Mouse (Mus musculus): ENCODE results near the gene Tcte2.

The Tcte2 gene

DNA sequence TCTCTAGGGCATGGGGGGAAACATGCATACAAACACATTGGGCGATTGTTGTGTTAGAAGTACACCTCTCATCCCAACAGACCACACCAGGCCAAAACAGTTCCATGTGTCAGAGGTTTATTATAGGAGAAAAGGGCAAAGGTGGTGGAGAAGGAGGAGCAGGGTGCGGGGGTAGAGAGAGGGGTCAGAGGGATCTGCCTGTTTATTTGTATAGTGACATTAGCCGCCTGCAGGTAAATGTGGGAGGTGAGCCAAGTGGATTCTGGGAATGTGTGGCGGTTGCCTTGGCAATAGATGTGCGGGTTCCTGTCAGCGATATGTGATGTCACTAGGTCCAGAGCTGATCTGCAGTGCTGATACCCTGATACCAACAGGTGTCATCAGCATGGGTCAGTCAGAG, 45.3 kb downstream of the Tcte2 start:
- no peak for DNase-seq

DNA sequence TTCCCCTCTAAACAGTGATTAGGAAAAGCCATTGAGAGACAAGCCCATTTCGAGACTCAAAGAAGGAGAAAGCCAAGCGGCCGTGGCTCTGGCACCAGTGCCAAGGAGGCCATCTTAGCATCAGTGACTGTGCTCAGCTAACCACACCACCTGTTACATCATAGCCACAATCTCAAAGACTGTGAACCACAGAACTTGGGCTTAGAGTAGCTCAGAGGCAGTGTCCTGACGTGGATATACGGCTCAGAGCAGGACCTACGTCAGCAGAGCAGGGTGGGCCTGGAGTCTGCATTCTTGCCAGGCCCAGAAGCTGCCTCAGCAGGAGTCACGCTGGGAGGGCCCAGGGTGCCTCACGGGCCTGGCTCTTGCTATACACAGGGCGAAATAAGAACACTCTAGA, 46.1 kb downstream of the Tcte2 start:
- peak; percentile 9 for DNase-seq

DNA sequence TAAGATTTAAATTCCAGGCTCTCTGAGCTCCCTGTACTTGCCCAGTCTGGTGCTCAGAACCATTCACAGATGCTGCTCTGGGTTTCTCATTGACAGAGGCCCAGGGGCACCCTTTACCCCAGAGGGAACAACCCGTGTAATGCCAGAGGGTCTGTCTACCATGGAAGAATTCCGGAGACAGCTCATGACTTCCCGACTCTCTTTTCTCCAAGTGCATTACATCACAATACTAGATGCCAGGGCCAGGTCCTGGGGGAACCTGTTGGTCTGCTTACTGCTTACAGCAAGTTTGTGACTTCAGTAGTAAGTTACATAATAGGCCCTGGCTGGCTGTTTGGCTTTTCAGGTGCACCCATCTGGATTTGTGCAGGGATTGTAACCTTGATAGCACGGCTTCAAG, 47.0 kb downstream of the Tcte2 start:
- no peak for DNase-seq

- no peak for DNase-seq
Measured at GRCm38 (mm10) chr17:13714128-13714527, 47.5 kb downstream of the Tcte2 start.

GRCm38 (mm10) chr17:13712518-13712917, 49.1 kb downstream of the Tcte2 start:
- DNase-seq = no peak

- DNase-seq = no peak
Measured at GRCm38 (mm10) chr17:13712116-13712515, 49.5 kb downstream of the Tcte2 start.

DNA sequence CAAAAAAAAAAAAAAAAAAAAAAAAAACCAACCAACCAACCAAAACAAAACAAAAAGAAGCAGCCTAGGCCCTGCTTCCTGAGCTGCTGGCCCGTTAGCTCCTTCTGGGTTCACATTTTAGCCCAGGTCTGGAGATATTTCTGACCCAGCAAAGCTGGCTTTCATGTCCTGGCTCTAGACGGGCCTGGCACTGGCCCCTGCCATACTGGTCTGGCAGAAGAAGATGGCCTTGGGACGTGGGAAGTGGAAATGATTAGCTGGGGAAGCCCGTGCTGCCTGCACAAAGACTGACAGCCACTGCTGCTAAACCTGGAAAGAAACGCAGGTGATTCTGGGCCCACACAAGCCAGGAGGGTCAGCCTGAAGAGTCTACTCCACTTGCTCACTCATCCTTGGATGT, 50.5 kb downstream of the Tcte2 start:
- DNase-seq = no peak

DNA sequence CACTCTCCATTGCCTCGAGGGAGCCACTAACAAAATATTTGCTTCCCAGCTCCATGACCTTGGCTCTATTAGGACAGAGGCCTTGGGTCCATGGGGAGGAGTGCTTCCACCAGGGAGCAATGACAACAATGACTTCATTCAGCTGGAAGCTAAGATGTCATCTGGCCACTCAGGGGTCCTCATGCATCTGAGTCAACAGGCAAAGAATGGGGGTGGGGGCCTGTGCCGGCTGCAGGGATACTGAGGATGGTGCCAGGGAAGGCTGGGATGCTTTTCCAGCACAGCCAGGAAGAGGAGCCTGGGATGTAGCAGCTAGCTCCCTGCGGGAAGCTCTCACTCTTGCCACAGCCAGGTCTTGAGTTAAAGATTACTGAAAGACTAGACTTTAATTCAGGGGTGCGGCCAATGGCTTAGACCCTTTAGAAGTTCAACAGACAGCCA, 56.1 kb downstream of the Tcte2 start:
- DNase-seq = no peak

DNA sequence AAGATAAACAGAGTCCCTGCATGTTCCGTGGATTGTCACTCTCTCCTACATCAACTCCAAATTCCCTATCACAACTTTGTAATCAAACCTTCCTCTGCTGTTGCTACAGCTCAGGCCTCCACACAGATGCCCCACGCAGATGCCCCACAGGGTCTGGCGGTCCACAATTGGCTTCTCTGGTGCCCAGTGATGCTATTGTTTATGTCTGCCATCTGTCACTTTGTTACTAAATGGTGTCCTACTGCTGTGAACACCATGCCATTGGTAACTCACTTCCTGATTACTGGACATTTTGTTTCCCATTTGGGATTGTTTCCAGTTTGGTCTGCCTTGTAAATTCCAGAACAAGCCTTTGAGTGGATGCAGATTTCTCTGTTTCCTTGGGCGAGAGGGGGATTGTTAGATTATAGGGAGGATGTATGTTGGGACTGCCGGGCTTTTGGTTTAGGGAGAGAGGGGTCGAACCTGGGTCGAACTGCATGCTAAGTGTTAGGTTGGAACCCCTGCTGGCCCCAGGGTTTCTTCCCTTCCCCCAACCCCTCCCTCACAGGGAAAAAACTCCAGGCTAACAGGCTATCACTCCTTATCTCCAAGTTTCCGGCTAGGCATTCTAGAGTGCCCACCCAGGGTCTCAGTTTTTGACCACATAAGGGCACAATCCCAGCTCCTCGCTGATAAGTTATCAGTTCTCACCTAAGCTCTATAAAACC, 57.9 kb downstream of the Tcte2 start:
- no peak for DNase-seq

DNA sequence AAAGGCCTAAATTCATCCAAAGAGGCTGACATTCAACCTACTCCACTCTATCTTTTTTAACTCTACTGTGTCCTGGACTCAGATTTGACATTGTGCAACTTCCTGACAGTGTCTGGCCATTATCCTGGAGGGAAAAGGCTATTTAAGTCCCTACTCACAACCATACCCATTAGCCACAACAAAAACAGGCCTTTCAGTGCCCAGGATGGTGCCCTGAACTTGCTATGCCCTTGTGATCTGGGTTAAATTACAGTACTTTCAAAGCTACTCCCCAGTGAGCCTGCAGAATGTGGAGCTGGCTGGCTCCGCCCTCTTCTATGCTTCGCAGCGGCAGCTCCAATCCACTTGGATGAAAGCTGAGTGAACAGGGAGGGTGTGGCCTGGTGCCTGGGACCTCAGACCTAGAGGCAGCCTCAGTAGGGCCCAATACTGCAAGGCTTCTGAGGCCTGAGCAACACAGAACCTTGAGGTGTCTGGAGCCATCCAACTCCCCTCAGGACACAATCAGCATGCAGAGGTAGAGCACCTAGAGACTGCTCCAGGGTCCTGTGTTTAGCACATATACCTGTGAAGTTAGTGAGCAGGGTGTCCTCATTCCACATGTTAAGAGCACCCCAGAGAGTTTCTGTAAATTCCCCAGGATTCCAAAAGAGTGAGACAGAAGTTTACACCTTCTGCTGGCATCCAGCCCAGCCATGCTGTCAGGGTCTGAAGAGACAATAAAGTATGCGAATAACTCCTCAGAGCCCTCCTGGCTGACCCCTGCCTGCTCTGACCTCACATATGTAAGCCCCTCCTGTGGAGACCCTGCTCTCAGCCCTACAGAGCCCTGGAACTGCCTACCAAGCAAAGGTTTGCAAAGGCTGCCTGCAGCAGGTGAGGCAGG, 61.3 kb downstream of the Tcte2 start:
- no peak for DNase-seq

DNA sequence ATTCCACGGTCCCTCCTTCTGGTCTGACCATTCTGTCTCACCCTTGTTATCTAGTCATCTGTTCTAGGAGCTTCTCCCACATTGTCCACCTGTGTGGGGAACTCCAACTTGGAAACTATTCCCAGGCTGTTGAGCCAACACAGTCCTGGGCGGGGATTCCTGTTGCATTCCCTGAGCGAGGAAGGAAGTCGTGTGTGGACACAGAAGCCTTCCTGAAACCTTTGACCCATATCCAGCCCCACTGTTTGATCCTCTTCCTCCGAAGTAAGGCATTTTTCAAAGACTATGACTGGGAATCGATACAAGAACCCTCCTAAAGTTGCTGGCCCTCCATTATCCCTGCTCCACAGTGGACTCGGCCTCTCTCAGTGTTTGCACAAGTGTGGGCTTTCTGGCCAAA, 61.9 kb downstream of the Tcte2 start:
- no peak for DNase-seq

DNA sequence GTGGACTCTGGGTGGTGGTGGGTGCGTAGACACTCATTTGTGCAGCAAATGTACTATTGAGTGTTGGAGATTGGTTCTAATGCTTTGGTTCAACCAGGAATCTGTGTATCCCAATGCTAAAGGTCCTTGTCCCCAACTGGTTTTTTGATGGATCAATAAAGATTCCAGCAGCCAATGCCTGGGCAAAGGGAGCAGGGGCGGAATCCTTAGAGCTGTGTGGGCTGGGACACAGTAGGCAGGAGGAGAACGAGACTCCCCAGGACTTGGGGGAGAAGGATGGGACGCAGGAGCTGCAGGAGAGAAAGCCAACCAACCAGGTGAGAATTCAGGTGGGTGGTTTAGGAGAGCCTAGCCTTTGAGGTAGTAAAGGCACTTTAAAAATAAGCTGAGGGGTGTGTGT, 63.4 kb downstream of the Tcte2 start:
- no peak for DNase-seq

- no peak for DNase-seq
Measured at GRCm38 (mm10) chr17:13697646-13698045, 64.0 kb downstream of the Tcte2 start.

GRCm38 (mm10) chr17:13695881-13696280, 65.7 kb downstream of the Tcte2 start:
- DNase-seq = no peak

GRCm38 (mm10) chr17:13695211-13695610, 66.4 kb downstream of the Tcte2 start:
- no peak for DNase-seq

GRCm38 (mm10) chr17:13694181-13694580, 67.4 kb downstream of the Tcte2 start:
- DNase-seq = no peak

DNA sequence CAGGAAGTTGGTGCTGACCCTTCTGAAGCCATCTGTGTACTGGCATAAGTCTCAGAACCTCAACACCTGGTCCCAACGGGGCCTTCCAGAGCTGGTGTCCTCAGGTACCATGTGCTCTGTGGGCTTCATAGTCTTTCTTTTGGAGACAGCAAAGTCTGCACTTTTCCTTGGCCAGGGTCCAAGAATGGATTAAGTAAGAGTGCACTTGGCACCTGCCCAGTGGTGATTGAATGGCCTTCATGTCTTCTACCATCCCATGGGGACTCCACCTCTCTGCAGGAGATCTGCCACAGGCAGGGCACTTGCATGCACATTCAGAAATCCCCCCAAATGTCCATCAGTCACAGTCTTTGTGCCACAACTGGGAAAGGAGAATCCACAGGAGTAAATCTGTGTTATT, 74.0 kb downstream of the Tcte2 start:
- DNase-seq = no peak

- no peak for DNase-seq
Measured at GRCm38 (mm10) chr17:13687086-13687485, 74.5 kb downstream of the Tcte2 start.

DNA sequence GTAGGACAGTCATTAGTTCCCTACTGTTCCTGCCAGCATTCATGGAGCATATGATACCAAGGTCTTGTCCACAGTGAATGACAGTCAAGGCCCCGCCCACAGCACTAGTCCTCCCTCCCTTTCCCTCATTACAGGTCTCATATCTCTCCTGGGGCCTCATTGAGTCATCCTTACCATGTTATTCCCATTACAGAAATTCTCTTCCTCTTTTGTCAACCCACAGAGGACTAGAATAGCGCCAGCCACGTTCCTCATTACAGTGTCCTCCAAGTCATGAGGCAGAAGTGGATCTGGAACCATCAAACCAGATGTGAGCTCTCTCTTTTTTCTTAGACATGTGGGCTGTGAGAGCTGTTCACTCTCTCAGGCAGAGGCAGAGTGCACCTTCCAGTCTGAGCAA, 76.0 kb downstream of the Tcte2 start:
- no peak for DNase-seq

DNA sequence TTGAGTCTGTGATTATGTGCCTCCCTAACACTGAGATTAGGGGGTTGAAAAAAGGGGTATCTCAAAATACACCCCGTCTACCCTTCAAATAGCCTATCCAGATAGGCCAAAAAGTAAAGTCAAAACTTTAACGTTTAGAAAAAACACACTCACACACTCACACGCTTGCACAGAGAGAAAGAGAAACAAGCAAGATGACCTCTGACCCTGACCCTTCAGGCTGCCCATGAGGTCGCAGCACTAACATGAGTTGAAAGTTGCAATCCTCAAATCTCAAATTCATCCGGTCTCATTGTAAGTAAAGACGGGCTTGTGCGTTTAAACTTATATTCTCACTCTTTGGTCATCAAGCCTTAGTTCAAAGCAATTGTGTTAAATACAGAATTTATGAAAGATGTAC, 77.4 kb downstream of the Tcte2 start:
- DNase-seq = no peak

DNA sequence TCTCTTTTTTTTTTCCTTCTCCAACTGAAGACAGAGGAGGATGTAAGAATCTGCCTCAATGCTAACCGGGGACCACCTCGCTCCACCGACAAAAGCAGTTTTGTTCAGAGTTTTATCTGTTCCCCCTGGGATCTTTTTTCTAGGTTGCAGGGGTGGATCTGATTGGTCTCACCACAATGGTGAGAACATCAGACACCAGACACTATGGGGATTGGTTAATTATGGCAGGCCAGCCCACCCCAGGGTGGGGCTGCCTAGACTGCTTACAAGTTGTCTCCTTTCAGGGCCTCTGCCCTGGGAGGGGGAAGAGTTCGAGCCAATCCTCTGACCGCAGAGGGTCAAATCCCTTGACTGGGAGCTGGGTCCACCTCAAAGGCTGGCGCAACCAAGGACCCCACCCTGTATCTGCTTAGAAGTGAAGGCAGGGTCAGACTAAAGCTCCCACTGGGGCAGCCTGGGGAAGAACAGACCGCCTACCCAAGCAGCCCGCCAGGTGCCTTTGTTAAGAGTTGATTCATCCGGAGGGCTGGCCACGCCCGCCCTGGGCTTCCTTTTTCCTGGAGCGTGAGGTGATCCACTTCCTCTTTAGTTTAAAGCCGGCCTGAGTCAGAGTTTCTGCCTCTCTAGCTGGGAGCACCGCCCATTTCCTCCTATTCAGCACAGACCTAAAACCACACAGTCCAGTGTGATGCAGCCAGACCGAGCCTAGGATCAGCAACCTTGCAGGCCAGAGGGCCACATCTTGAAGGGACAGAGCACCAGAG, 78.0 kb downstream of the Tcte2 start:
- DNase-seq = peak; percentile 73

DNA sequence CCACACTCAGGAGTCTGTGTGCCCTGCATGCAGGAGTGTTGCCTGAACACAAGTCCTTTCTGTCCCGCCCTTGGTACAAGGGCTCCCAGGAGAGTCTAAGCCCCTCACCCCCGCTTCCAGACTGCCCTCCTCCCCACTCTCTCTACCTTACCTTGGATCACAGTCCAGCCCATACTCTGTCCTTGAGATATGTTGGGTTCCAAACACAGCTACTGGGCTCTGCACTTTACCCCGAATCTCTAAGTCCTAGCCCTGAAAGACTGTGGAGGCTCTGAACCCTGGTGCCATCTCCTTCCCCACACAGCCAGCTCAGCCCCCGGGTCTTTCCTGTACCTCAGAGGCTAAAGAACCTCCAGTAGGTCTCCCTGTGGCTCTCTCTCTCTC, 78.6 kb downstream of the Tcte2 start:
- peak; percentile 14 for DNase-seq

GRCm38 (mm10) chr17:13682378-13683026, 79.1 kb downstream of the Tcte2 start:
- peak; percentile 16 for DNase-seq
